Mouse (Mus musculus): ENCODE results near the gene Kirrel3. TPM values are rescaled to one million over a fixed set of nuclear protein-coding genes. Genes with fewer than 3 reads are reported as not detected.

The Kirrel3 gene
- polyA plus RNA-seq, 1 experiment from 2014 or later, result 4.0 TPM

DNA sequence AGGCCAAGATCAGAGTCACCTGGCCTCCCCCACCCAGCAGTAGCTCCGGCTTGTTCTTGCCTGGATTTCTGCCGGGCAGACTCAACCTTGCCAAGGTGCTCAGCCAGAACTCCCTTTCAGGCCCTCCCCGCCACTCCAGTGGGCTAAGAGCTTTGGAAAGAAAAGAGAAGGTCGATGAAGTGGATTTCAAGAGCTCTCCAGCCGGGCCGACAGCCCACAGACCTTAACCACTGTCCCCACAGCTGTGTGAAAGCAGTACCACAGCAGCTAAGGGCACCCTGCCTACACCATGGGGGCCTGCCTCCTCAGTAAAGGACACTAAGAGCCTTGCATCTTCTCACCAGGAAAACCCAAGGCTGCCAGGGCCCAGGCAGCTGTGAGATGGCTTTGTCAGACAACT lies 389.5 kb downstream of the Kirrel3 start:
- H3K27ac ChIP-seq (replicated peaks), result peak overlapping the region; percentile 79
- H3K27me3 ChIP-seq (ENCODE audit: low read depth, poor library complexity, severe bottlenecking), result peaks cover 45% of the 10 kb centered on the region
- H3K4me3 ChIP-seq, result no peak overlapping the region
- H3K4me1 ChIP-seq, result peaks cover 33% of the 10 kb centered on the region
- no peaks in the 10 kb centered on the region for H3K36me3 ChIP-seq
- no peaks in the 10 kb centered on the region for H3K9me3 ChIP-seq (replicated peaks)
- no peak for DNase-seq (ENCODE audit: low spot score)
- 71% methylated on average over 6 of the region's 6 CpGs for WGBS

DNA sequence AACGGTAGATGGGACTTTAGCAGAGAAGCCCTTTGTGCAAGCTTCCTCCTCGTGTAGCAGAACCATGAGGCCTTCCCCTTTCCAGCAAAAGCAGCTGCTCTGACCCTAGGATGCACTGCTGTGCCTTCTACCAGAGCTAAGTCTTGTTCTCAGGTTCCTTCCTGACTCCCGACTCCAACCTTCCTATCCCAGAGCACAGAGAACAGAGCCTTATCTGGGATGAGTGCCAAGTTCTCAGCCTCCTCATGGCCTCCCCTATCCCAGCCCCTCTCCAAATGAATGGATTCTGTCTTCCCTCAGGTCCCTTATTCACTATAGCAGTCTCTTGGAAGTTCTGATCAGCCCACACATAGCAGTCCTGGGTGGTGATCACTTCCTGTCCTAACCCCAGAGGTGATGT lies 391.5 kb downstream of the Kirrel3 start:
- Histone ChIP-seq H3K27me3 (ENCODE audit: low read depth, poor library complexity, severe bottlenecking) (peaks cover 37% of the 10 kb centered on the region), H3K9me3 (replicated peaks) (no peaks in the 10 kb centered on the region), H3K4me3 (no peak overlapping the region), H3K36me3 (no peaks in the 10 kb centered on the region), H3K27ac (replicated peaks) (peak overlapping the region; percentile 33; the same call in 1 of the 2 replicates), H3K4me1 (peaks cover 31% of the 10 kb centered on the region)
- no peak for DNase-seq (ENCODE audit: low spot score)
- 89% methylated on average over 3 of the region's 3 CpGs for WGBS

DNA sequence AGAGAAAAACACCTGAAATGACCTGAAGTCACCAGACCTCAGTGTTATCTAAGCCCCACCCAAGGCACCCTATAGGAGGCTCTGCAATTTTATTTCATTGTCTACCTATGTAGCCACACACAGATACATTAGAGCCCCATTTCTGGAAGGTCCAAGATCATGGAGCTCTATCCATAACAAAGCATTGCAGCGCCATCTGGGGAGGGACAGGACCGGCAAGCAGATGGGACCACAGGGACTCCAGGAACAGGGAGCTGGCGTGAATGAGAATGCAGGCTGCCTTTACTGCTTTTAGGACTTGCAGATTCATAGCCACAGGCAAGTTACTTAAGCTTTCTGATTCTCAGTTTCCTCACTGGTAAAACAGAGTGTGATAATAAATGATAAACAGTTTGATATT lies 392.1 kb downstream of the Kirrel3 start:
- Histone ChIP-seq H3K36me3 (no peaks in the 10 kb centered on the region), H3K27ac (replicated peaks) (no peak overlapping the region; the same call in 1 of the 2 replicates)
- 67% methylated on average over 3 of the region's 3 CpGs for WGBS

DNA sequence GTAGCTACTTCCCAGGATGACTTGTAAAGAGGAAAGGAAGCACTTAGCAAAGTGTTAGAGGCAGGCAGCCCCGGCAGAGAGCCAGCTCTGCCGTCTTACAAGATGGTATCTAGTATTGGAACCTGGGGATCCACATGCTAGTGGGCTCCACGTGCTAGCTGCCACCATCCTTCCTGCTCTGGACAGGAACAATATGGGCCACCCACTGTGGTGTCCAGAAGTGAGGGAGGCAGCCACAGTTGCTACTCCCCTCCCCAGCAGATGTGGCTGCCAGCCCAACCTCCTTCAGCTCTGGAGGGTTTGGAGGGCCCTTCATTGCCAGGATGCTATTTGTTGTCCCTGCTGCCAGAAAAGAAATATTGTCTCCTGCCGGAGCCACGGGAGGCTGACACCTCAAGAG lies 396.1 kb downstream of the Kirrel3 start:
- H3K36me3 ChIP-seq, result no peaks in the 10 kb centered on the region
- H3K27ac ChIP-seq (replicated peaks), result peak overlapping the region; percentile 76
- no peak for DNase-seq (ENCODE audit: low spot score)
- no peaks in the 10 kb centered on the region for H3K9me3 ChIP-seq (replicated peaks)
- 45% methylated on average over 5 of the region's 5 CpGs for WGBS
- H3K27me3 ChIP-seq (ENCODE audit: low read depth, poor library complexity, severe bottlenecking), result no peaks in the 10 kb centered on the region; the same call in none of the 2 replicates
- H3K4me1 ChIP-seq, result peaks cover 24% of the 10 kb centered on the region
- H3K4me3 ChIP-seq, result no peak overlapping the region

More for the DNA sequence above, 392.1 kb downstream of the Kirrel3 start:
- Histone ChIP-seq H3K4me1 (peaks cover 31% of the 10 kb centered on the region), H3K4me3 (no peak overlapping the region), H3K9me3 (replicated peaks) (no peaks in the 10 kb centered on the region), H3K27me3 (ENCODE audit: low read depth, poor library complexity, severe bottlenecking) (peaks cover 32% of the 10 kb centered on the region)
- no peak for DNase-seq (ENCODE audit: low spot score)

GRCm38 (mm10) chr9:34882211-34882610 lies 396.5 kb downstream of the Kirrel3 start:
- Histone ChIP-seq H3K4me3 (no peak overlapping the region), H3K36me3 (no peaks in the 10 kb centered on the region), H3K27me3 (ENCODE audit: low read depth, poor library complexity, severe bottlenecking) (no peaks in the 10 kb centered on the region; the same call in none of the 2 replicates), H3K27ac (replicated peaks) (peak overlapping the region; percentile 76), H3K4me1 (peaks cover 26% of the 10 kb centered on the region), H3K9me3 (replicated peaks) (no peaks in the 10 kb centered on the region)
- DNase-seq (ENCODE audit: low spot score), result peak; percentile 37
- WGBS, result 1% methylated on average over 2 of the region's 2 CpGs

- no peaks in the 10 kb centered on the region for H3K36me3 ChIP-seq
- peak overlapping the region; percentile 65 for H3K27ac ChIP-seq (replicated peaks)
- no peak for DNase-seq (ENCODE audit: low spot score)
- WGBS, result 25% methylated on average over 4 of the region's 4 CpGs
- H3K9me3 ChIP-seq (replicated peaks), result no peaks in the 10 kb centered on the region
- peaks cover 32% of the 10 kb centered on the region for H3K4me1 ChIP-seq
- no peaks in the 10 kb centered on the region; the same call in none of the 2 replicates for H3K27me3 ChIP-seq (ENCODE audit: low read depth, poor library complexity, severe bottlenecking)
- no peak overlapping the region for H3K4me3 ChIP-seq
Observed at GRCm38 (mm10) chr9:34883122-34883521, 397.4 kb downstream of the Kirrel3 start.

- Histone ChIP-seq H3K27ac (replicated peaks) (no peak overlapping the region), H3K4me1 (peaks cover 40% of the 10 kb centered on the region), H3K9me3 (replicated peaks) (no peaks in the 10 kb centered on the region), H3K36me3 (no peaks in the 10 kb centered on the region), H3K4me3 (no peak overlapping the region), H3K27me3 (ENCODE audit: low read depth, poor library complexity, severe bottlenecking) (no peaks in the 10 kb centered on the region; the same call in none of the 2 replicates)
- no peak for DNase-seq (ENCODE audit: low spot score)
- 87% methylated on average over 3 of the region's 3 CpGs for WGBS
Observed at GRCm38 (mm10) chr9:34884325-34884724, 398.6 kb downstream of the Kirrel3 start.

- no peak for DNase-seq (ENCODE audit: low spot score)
- Histone ChIP-seq H3K27ac (replicated peaks) (no peak overlapping the region), H3K36me3 (no peaks in the 10 kb centered on the region), H3K9me3 (replicated peaks) (no peaks in the 10 kb centered on the region), H3K4me3 (no peak overlapping the region), H3K4me1 (peaks cover 40% of the 10 kb centered on the region), H3K27me3 (ENCODE audit: low read depth, poor library complexity, severe bottlenecking) (no peaks in the 10 kb centered on the region; the same call in none of the 2 replicates)
- WGBS, result 93% methylated on average over 3 of the region's 3 CpGs
Observed at GRCm38 (mm10) chr9:34884942-34885341, 399.2 kb downstream of the Kirrel3 start.

DNA sequence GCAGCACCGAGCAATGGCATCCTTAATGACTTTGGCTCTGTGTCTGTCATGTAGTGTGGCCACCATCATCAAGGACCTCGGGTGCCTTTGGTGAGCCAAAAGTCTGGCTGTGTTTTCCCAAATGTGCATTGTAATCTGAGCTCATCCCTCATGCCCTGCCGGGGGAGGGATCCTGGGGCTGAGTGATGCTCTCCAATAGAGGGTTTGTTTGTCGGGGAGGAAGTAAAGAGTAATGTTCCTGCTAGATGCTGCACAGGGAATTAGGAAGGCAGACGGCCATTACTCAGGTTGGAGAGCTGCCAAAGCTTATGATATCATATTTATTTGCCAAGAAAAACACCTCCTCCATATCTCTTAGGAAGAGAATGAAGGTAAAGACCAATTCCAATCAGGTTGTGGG lies 401.1 kb downstream of the Kirrel3 start:
- WGBS, result 71% methylated on average over 5 of the region's 5 CpGs
- Histone ChIP-seq H3K27ac (replicated peaks) (no peak overlapping the region), H3K4me3 (no peak overlapping the region), H3K27me3 (ENCODE audit: low read depth, poor library complexity, severe bottlenecking) (no peaks in the 10 kb centered on the region), H3K36me3 (no peaks in the 10 kb centered on the region), H3K9me3 (replicated peaks) (no peaks in the 10 kb centered on the region), H3K4me1 (peaks cover 32% of the 10 kb centered on the region)
- no peak for DNase-seq (ENCODE audit: low spot score)

- peaks cover 28% of the 10 kb centered on the region for H3K4me1 ChIP-seq
- no peak overlapping the region for H3K4me3 ChIP-seq
- no peak for DNase-seq (ENCODE audit: low spot score)
- H3K9me3 ChIP-seq (replicated peaks), result no peaks in the 10 kb centered on the region
- no peak overlapping the region for H3K27ac ChIP-seq (replicated peaks)
- H3K27me3 ChIP-seq (ENCODE audit: low read depth, poor library complexity, severe bottlenecking), result no peaks in the 10 kb centered on the region
- no peaks in the 10 kb centered on the region for H3K36me3 ChIP-seq
- 54% methylated on average over 2 of the region's 2 CpGs for WGBS
Observed at GRCm38 (mm10) chr9:34887196-34887595, 401.5 kb downstream of the Kirrel3 start.

- no peaks in the 10 kb centered on the region for H3K27me3 ChIP-seq (ENCODE audit: low read depth, poor library complexity, severe bottlenecking)
- no peaks in the 10 kb centered on the region for H3K36me3 ChIP-seq
- H3K4me1 ChIP-seq, result peaks cover 17% of the 10 kb centered on the region
- no peak overlapping the region for H3K4me3 ChIP-seq
- no peak for DNase-seq (ENCODE audit: low spot score)
- H3K9me3 ChIP-seq (replicated peaks), result no peaks in the 10 kb centered on the region
- no peak overlapping the region for H3K27ac ChIP-seq (replicated peaks)
- WGBS, result 89% methylated on average over 2 of the region's 2 CpGs
Observed at GRCm38 (mm10) chr9:34888298-34888697, 402.6 kb downstream of the Kirrel3 start.

GRCm38 (mm10) chr9:34901216-34901615 lies 415.5 kb downstream of the Kirrel3 start:
- WGBS, result 83% methylated on average over 4 of the region's 4 CpGs
- H3K9me3 ChIP-seq (replicated peaks), result no peaks in the 10 kb centered on the region
- no peaks in the 10 kb centered on the region for H3K36me3 ChIP-seq
- H3K27me3 ChIP-seq (ENCODE audit: low read depth, poor library complexity, severe bottlenecking), result no peaks in the 10 kb centered on the region
- no peak overlapping the region for H3K4me3 ChIP-seq
- DNase-seq (ENCODE audit: low spot score), result no peak
- no peaks in the 10 kb centered on the region for H3K4me1 ChIP-seq
- no peak overlapping the region for H3K27ac ChIP-seq (replicated peaks)

DNA sequence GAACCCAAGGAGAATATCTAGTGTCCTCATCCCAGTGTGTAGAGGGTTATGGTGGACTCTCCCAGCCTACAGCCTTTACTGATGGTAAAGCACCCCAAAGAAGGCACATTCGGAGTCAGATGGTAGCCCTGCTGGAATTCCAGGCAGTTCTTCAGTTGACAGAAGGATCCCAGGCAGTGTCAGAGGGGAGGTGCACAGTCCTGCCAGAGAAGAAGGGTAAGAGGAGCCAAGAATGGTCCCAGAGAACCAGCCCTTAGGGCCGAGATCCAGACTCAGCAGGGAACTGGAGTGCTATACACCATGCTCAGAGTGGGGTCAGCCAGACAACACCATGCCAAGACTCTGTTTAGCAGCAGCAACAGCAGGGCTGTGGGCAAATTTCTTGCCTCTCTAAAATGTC lies 416.2 kb downstream of the Kirrel3 start:
- DNase-seq (ENCODE audit: low spot score), result no peak

DNA sequence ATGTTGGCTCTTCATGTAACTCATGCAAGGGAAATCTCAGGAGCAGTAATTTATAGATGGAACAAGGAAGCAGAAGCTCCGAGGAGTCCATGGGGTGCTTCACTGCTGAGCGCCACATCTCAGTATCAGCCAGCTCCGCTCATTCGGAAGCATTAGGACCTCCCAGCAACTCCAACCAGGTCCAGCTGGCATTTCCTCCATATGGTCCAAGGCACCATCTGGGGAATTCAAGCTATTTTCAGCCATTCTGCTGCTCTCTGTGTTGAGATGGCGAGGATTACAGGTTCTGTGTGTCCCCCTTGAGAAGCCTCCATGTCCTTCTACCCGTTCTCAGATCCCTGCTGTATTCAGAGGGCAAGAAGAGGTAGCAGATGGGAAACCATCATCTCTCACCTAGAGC lies 419.5 kb downstream of the Kirrel3 start:
- Histone ChIP-seq H3K36me3 (no peaks in the 10 kb centered on the region), H3K9me3 (replicated peaks) (no peaks in the 10 kb centered on the region), H3K4me1 (no peaks in the 10 kb centered on the region), H3K27ac (replicated peaks) (no peak overlapping the region), H3K4me3 (no peak overlapping the region), H3K27me3 (ENCODE audit: low read depth, poor library complexity, severe bottlenecking) (no peaks in the 10 kb centered on the region)
- no peak for DNase-seq (ENCODE audit: low spot score)
- 91% methylated on average over 6 of the region's 6 CpGs for WGBS

More for the DNA sequence above, 416.2 kb downstream of the Kirrel3 start:
- 68% methylated on average over 2 of the region's 2 CpGs for WGBS
- H3K36me3 ChIP-seq, result no peaks in the 10 kb centered on the region
- H3K27me3 ChIP-seq (ENCODE audit: low read depth, poor library complexity, severe bottlenecking), result no peaks in the 10 kb centered on the region
- no peaks in the 10 kb centered on the region for H3K4me1 ChIP-seq
- H3K4me3 ChIP-seq, result no peak overlapping the region
- no peak overlapping the region for H3K27ac ChIP-seq (replicated peaks)
- no peaks in the 10 kb centered on the region for H3K9me3 ChIP-seq (replicated peaks)
